Mouse (Mus musculus) frontal cortex, postnatal 36 days (tissue): ENCODE measurements around the gene Galnt10.

Experiments
- DNase-seq, 2 experiments: peaks; one replicate each; pipeline ENCODE4 v3.0.0; 2022; ENCODE audit warnings: low spot score in 2 of 2

The Galnt10 gene

DNA sequence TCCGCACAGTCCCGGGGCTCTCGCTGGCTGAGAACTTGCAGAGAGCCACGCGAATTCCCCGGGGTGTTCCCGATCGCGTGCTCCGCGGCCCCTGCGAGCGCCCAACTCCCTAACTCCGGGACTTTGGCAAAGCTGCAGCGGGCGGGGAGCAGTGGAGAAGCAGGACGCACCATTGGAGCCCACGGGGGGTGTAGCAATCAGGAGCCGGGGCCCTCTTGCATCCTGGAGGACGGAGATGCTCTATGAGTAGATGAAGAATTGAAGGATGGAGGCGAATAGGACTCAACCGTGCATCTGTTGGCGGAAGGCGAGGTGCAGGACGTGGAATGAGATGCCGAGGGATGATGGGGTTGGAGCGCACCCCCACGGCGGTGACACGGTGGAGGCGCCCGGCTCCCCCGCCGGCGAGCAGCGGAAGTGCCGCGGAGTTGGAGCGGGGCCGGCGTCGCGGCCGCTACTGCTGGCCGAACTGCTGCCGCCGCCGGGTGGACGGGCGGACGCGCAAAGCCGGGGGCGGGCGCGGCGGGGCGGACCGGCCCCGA is at the start of gene Galnt10:
Gene Galnt10, plus strand, starts transcription at position 425 of the 542 bp plus-strand sequence.
- DNase-seq: peak; percentile 82 to 89

DNA sequence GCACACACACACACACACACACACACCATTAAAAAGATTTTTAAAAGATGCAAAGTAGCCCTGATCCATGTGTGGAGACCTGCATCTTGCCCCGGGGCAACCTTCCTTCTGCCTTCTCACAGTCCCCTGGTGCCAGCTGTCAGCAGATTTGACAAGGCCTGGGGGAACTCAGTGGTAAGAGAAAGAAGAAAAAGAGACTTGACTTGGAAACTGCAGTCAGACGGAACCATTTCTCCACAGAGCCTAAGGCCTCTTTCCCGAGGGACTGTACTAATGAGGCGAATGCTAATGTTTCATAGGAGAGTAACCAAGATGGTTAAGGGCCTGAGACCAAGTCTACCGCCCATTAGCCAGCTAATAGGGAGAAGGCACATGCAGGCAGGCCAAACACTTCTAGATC is 49.3 kb upstream of the Galnt10 start:
- no peak for DNase-seq

DNA sequence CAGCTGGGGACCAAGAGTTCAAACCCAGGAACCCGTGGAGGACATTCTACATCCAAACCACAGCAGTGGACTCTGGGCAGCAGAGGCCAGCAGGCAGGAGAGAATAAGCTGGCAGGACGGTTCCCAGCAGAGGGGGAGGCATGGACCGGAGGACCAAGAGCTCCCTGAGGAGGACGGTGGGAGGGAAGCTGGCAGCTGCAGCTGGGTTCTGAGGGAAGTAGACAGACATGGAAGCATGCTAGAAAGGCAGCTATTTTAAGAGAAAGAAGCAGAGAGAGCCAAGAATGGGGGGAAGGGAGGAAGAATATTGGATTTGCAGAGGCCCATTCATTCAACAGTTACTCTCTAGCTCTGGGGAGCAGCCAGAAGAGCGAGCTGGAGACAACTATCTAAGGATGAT is 47.1 kb upstream of the Galnt10 start:
- DNase-seq: peak; percentile 65 to 81

DNA sequence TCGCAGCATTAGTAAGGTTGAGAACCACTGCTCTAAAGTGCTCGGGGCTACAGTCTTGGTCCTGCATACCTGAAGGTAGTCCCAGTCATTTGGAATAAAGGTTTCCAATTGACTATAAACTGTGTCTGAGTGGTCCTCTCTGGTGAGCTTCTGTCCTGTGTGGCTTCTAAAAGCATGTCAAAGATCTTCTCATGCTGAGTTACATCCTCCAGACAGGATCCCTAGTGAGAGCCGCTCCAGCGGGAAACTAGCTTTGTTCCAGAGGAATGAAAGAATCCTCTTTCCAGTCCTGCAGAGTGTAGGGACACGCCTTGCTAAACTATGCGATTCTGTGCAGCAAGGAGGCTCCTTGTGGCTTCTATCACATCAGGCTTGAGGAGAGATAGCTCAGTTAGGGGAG is 45.9 kb upstream of the Galnt10 start:
- no peak for DNase-seq

DNA sequence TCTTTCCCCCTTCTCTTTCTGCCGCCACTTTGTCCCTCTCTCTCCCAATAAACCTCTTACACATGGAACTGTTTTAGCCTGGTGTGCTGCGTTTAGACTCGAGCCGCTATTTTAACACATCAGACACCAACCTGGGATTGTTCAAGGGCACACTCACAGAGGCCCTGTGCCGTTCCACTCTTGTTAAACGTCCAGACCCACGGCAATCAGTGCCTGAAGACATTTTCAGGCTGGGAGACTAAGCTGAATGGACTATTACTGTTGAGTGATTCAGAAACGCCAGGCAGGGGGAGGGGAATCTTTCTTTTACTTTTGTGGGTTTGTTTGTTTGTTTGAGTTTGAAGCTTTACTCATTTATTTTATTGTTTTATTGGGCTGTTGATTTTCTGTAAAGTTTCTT is 45.1 kb upstream of the Galnt10 start:
- DNase-seq: no peak

DNA sequence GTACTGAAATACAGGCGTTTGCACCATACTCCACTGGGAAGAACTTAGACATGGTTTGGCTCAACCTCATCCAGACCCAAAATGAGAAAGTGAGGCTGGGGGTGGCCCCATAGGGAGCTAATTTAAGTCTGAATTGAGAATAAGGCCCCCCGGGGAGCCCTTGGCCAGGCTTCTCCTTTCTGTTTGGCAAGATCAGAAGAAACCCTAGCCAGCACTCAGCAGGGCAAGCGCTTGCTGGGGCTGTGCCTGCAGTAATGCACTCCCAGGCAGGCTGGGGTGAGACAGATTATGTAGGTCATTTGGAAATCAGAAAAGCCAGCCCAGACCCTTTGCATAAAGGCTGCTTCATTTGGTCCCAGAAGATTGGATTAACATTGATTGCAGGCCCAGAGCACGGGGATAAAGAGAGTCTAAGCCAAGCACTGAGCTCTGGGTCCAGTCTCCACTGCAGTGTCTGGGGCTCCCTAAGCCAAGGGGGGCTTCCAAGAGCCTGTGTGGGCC is 44.6 kb upstream of the Galnt10 start:
- peak; percentile 42 to 61 for DNase-seq

DNA sequence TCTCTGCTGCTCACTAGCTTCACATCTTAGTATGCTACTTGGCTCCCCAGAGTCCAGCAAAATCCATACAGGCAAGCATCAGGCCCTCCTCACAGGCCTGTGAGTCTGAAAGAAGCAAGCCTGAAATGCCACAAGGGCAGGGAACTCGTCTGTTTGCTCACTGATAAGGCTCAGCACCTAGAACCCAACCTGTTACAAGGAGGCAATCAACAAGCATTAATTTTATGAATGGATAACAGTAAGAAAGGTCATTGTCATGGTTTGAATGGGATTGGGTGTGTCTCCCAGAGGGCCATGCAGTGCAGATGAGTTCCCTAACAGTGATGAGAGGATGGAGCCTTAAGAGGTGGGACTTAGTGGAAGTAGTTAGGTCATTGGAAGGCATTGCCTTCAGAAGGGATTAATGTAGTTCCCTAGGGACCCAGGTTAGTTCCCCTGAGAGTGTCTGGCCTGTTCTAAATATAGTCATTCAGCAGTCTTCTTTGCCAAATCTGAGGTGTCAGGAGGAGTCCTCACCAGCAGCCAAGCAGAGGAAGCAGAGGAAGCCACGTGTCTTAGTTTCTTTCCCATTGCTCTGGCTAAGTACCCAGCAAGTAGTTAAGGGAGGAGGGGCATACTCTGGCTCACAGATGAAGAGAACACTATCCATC is 43.3 kb upstream of the Galnt10 start:
- DNase-seq: no peak

DNA sequence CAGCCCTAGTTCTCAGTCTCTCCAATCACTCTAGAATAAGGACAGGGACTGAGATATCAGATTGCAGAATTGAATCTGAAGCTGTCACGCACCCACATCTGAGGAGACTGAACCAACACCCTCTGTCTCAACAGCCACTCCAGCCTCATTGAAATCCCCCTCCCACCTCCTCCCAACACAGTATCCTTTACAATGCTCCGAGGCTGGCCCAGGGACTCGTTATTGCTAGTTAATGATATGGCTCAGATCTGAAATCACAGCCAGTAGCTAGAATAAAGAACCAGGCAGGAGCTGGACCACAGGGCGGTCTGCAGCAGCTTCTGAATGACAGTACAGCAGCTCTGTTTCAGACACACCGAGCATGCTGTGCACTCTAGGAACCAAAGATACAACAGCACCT is 40.2 kb upstream of the Galnt10 start:
- DNase-seq: no peak

DNA sequence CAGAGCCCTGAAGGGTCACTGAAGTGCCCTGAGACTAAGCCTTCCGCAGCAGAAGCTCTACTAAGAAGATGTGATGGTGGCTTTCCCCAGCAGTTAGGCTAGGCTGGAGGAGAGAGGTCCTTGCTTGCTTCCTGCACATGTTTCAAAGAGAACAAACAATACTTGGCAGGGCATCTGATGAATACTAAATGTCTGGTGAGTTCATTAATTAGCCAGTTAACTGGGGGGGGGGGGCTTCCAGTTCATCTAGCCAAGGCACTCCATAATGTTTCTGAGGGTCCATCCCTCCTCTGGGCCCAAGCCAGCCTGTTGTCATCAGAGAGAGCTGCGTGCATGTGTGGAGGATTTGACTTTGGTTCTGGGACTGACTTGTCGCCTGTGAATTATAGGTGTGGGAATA is 39.6 kb upstream of the Galnt10 start:
- DNase-seq: no peak

DNA sequence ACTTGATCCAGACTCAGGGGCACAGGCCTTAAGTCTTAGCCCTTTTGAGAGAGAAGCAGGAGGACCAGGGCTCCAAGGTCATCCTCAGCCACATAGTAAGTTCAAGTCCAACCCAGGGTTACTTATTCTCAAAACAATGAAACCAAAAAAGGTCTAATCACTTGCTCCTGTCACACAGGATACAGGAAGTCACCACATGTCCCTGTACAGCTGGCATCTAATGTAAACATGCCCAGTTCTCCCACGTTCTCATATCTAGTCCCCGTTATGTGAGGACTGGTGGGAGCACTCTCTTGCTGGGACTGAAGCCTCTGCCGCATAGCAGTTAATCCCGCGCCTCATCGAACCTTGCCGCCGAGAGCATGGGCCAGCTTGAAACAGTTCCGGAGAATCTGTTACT is 30.7 kb upstream of the Galnt10 start:
- DNase-seq: no peak

DNA sequence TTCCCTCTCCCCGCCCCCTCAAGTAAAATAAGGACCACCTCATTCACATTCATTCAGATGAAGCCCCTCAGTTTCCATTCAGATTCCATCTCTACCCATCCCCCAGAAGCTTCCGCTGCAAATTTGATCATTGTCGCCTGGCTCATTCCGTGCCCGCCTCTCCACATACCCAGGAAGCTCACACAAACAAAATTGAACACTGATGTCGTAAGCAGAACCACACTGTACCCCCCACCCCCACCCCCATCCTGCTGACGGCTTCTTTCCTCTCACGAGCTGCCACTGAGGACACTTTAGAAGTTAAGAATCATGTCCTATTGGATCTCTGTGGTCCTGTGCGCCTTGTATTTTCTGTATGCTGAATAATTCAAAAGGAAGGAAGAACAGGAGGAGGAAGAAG is 30.0 kb upstream of the Galnt10 start:
- DNase-seq: no peak

DNA sequence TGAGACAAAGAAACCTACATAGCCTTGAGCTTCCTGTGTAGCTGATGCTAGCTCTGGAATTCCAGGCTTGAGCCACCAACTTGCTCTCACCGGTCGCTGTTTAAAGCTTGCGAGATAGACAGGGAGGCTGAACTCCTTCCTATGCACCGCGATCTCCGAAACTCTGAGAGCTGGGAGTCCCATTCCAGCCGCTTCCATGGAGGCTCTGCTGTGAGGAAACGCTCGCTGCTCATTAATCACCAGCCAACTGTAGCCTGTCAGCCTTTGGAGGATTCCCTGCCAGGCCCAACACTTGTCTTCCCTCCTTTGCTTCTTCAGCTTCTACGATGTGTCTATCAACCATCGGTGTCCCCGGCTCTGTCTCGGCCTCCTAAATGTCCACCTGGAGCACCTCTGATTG is 29.4 kb upstream of the Galnt10 start:
- DNase-seq: no peak

DNA sequence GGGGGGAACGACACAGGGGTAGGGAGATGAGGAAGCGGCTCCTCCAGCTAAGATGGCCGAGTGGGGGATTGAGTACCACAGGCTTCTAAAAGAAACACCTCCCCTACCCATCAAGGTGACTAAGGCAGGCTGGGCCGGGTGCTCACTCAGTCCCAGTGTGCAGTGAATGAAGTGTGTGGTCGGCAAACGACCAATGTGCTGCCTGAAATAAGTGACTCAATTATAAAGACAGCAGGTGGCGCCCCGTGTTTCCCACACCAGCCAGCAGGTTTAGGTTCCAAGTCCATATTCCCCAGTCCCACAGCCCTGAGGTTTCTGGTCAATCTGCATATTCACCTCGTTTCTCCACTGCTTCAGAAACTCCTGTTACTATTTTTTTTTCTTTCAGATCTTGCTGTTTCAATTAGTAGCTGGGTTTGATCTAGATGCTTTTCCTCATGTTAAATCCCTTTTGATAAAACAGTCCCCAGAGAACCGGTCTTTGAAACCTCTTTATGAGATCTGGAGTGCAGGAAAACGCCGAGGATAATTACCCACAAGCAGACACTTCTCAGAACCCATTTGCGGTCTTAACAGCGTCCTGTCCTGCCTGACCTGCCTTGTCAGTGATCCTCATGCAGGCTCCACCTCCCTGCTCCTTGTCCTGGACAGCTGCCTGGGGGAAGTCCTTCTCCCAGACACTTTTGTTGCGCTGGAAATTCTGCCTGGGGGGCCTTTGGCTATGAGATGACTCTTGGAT is 27.5 kb upstream of the Galnt10 start:
- peak in 1 of 2 experiments; percentile 29 for DNase-seq

DNA sequence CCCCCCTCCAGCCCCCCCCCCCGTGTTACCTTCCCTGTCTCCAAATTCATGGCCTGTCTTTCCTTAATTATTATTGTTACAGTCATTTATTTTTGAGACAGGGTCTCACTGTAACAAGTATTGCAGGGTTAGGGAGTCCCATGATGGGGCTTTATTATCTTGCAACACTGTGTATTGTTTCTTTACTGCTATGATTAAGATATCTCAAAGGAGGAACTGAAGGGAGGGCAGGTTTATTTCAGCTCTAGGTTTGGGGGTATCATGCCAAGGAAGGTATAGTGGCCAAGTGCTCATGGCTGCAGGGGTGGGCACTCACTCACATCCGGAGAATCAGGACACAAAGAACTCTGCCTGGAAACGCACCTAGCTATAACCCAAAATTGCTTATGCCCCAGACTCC is 23.8 kb upstream of the Galnt10 start:
- no peak for DNase-seq

DNA sequence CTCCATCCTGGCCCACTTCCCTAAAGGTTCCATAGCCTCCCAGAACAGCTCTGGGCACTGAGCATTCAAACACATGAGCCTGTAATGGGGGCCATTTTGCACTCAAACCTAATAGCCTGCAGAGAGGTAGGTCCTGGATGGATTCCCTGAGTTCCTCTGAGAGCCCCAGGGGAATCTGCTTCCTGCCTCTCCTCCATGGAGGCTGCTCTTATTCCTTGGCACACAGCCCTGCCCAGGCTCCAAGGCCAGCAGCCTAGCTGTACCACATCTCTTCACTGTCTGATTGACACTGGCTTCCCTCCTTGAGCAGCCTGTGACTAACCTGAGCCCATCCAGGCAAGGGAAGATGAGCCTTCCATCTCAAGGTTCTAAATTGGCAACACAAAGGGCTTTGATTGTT is 23.4 kb upstream of the Galnt10 start:
- no peak for DNase-seq

DNA sequence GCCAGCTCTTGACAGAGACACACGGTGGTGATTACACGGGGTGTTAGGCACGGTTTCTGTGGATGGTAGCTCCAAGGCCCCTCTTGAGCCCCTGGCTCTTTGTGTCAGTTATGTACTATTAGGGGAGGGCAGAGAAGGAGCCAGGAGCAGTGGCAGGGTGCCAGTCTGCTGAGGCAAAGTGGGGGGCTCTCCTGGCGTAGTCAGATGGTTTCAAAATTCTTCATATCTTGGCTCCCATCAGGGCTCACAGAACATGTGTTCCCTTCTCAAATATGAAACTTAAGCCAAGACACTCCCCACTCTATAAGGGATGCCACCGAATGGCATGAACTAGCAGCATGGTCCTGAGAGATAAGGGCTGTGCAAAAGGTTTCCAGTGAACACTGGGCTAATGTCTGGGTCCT is 20.8 kb upstream of the Galnt10 start:
- DNase-seq: no peak

DNA sequence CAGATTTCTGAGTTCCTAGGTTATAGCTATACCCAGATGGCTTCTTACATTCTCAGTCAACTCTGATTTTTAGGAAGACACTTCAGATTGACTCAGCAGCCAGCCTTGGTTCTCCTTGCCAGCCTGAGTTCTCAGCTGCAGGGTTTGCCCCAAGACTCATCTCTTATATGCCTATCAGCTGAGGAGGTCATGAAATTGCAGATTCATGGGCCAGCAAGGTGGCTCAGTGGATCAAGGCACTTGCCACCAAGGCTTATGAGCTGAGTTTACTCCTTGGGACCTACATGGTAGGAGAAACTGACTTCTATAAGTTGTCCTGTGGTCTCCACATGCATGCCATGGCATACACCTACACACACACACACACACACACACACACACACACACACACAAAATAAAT is 19.8 kb upstream of the Galnt10 start:
- DNase-seq: no peak

DNA sequence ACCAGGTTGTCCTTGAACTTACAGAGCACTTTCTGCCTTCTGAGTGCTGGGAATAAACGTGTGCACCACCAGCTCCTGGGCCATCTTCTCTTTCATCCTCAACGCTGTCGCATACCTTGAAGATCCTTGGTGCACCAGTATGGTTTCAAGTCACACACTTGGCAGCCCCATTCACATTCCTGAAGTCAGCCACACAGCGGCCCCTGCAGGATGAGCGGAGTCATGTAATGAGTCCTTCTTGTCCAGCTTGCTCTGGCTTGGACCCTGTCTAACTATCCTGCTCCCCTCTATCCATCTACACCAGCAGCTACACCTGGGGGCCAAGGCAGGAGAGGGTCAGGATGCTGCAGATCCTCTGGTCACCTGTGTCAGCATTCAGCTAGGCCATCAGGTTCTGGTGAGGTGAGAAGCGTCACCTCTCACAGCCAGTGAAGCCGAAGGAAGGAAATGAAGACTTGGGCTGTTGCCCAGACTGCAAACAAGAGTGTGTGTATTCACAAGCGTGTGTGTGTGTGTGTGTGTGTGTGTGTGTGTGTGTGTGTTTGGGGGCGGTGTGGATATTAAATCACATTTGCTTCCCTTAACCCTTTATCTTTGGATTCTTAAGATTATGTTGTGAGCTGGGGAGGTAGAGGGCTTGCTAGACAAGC is 18.0 kb upstream of the Galnt10 start:
- DNase-seq: peak in 1 of 2 experiments; percentile 14

DNA sequence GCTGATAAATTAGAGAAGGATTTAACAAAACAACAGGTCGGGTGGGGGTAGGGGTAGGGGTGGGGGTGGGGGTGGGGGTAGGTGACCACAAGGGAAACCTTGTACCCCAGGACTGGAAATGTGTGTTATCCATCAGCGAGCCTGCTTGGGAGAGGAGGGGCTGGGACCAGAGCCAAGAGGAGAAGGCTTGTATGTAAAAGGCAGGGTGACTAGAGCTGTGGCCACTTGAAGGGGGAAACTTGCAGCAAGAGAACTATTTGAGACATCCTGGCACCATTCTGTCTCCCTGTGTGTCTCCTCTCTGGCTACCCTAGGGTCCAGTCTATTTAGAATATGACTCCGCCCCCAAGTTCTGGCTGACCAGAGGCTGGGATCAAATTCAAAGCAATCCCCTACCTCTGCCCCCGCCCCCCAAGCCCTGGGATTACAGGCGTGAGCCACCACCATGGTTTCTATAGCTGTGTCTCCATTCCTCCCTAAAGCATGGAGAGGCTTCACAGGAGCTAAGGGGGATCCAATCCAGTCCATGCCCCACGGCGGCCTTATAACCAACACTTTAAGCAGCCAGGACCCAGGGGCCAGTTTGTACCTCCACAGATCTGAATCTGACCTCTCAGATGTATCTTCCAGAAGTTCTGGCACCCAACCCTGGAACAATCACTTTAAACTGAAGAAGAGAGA is 13.3 kb upstream of the Galnt10 start:
- DNase-seq: no peak

DNA sequence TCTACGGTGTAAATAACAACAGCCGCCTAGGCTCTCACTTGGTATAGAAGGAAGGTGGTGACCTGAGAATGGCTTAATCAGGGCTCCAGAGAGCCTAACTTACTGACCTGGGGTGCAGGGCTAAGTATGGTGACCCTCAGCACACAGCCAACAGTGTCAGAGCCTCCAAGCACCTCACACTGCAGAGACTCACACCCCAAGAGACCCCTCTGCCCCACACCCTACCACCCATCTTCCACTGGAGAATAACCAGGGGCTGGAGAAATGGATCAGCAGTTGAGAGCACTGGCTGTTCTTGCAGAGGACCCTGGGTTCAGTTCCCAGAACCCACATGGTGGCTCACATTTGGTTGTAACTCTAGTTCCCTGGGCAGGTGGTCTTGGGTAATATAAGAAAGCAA is 12.2 kb upstream of the Galnt10 start:
- DNase-seq: no peak

DNA sequence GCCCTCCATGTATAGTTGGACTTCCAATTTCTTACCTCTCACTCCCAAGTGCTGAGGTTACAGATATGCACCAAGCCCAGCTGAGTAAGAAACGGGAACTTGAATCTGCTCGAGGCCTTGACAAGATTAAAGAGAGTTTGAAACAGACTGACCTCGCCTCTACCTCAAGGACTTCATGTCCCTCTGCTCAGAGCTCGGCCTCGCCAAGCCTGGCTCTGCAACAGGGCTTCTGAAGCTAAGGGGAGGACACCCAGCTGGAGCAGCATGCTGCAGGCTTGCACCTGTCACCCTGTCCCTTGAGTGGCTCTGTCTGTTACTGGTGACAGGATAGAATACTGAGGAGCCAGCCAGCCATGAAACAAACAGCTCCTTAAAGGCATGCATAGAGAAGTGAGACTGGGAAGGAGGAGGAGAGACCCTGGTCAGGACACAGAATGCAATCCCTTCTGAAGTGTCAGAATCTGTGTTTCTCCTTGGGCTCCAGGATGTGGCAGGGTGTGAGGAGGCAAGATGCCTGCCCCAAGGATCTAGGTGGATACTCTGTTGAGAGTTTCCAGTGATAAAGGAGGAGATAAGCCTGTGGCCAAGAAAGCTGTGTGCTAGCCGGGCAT is 11.2 kb upstream of the Galnt10 start:
- no peak for DNase-seq

DNA sequence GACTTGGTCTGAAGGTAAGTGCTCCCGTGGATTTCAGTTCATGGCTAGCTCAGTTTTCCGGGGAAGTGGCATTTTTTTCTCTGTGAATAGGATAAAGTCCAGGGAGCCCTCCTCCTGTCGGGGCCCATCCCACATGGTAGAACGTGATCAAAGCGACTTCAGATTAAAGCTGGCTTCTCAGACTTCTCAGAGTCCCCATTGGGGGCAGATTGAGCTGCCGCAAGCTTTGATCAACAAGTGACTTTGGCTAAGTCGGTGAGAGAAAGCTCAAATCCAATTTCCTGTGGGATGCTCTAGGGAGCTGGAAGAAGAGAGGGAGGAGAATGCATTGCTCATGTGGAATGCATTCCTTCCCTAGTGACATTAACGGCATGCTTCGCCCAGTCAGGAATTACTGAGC is 10.1 kb upstream of the Galnt10 start:
- DNase-seq: no peak
